Mouse (Mus musculus): ENCODE results near the gene Rgsl1. TPM values are rescaled to one million over a fixed set of nuclear protein-coding genes. Genes with fewer than 3 reads are reported as not detected.

Rgsl1 gene
- total RNA-seq, 2 experiments from 2014 or later = 0.81 to 1.1 TPM

Other genes with a start within 250 kb of the Rgsl1 start
- gene Rgs8, start 191.1 kb downstream of the Rgsl1 start, total RNA-seq (2021) = 10 to 100 TPM; 24.3 to 34.0 TPM
- gene Rgs16, start 103.8 kb downstream of the Rgsl1 start, total RNA-seq (2021) = 1 to 10 TPM; 5.5 to 6.2 TPM
- 10 to 100 TPM; 13.2 to 13.5 TPM for gene Rnasel, start 94.7 kb downstream of the Rgsl1 start, total RNA-seq (2021)
- not detected for gene Teddm1b, start 30.2 kb upstream of the Rgsl1 start, total RNA-seq (2021)
- not detected for gene Teddm1a, start 47.6 kb upstream of the Rgsl1 start, total RNA-seq (2021)
- gene Glul, start 55.8 kb upstream of the Rgsl1 start, total RNA-seq (2021) = 1,000 to 10,000 TPM in 1 of 2 experiments, 100 to 1,000 TPM in 1; 850 to 1,099 TPM
- gene Teddm2, start 56.1 kb upstream of the Rgsl1 start, total RNA-seq (2021) = 1 to 10 TPM; 1.8 to 2.6 TPM